Mouse (Mus musculus): ENCODE data around the gene Spn.

The Spn gene

GRCm38 (mm10) chr7:127137262-127138017, at the start of gene Spn:
TSS of gene Spn (minus strand) at chr7:127137823.
- DNase-seq (ENCODE audit: low read depth, low spot score) = no peak

DNA sequence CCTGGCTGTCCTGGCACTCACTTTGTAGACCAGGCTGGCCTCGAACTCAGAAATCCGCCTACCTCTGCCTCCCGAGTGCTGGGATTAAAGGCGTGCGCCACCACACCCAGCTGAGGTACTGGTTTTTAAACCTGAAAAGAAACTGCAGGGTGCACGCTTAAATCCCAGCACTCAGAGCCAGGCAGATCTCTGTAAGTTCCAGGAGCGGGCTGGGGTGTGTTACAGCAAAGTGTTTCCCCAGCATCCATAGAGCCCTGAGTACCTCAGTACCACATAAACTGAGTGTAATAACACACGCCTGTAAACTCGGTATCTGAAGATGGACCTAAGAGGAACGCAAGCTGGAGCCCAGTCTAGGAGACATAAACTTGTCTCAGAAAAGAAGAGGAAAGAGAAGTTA, 49.7 kb upstream of the Spn start:
- peak; percentile 89 for DNase-seq (ENCODE audit: low read depth, low spot score)

DNA sequence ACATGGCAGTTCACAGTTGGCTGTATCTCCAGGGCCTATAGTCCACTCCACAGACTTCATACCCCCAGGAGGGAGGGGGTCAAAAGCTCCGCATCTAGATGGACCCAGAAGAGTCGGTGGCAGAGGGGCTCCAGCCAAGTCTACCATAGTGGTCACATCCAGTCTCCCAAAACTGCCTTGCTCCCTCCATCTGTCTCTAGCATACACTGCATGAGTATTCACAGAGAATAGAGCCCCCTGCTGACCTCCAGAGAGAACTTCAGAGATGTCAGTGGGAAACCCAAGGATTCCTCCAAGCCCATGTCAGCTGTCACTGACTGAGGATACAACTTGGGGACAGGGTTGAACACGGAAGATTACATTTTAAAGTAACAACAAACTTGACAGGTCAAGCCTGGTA, 48.0 kb upstream of the Spn start:
- peak; percentile 80 for DNase-seq (ENCODE audit: low read depth, low spot score)

DNA sequence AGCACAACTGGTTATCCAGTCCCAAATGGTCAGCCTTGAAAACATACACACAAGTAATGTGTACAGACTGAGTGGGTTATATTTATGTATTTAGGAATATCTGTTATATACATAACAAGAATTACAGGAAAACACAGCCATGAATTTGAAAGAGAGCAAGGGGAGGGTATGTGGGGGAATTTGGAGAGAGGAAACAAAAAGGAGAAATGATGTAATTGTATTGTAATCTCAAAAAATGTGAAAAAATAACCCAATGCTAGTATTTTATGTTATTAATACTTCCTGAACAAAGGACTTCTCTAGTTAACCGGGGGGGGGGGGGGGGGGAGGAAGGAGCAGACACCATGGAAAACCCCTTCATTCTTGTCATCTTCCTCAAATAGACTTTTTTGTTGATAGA, 47.1 kb upstream of the Spn start:
- no peak for DNase-seq (ENCODE audit: low read depth, low spot score)

- peak; percentile 83 for DNase-seq (ENCODE audit: low read depth, low spot score)
These were observed 46.2 kb upstream of the Spn start for GRCm38 (mm10) chr7:127183828-127184227.

DNA sequence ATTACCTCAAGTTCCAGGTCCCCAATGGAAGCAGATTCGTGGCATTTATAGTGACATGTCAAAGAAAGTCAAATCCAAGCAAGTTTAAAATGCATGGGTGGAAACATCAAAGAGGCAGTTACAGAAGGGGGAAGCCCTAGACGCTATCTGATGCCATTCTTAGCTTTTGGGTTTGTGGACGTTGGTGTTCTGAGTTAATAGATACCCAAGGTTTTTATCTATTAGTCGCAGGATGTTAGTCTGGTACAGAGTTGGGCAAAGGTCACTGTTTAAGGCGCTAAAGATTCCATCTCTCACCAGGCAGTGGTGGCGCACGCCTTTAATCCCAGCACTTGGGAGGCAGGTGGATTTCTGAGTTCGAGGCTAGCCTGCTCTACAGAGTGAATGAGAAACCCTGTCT, 45.7 kb upstream of the Spn start:
- DNase-seq (ENCODE audit: low read depth, low spot score) = no peak

DNA sequence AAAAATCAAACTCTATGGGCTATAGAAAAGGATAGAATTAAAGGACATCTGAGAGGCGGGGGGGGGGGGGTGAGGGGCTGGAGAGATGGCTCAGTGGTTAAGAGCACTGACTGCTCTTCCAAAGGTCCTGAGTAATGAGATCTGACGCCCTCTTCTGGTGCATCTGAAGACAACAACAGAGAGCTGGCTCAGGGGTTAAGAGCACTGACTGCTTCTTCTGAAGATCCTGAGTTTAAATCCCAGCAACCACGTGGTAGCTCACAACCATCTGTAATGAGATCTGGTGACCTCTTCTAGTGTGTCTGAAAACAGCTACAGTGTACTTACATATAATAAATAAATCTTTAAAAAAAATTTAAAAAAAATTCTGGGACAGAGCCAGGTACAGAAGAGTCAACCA, 44.1 kb upstream of the Spn start:
- DNase-seq (ENCODE audit: low read depth, low spot score) = peak; percentile 78

GRCm38 (mm10) chr7:127180783-127181182, 43.2 kb upstream of the Spn start:
- no peak for DNase-seq (ENCODE audit: low read depth, low spot score)

DNA sequence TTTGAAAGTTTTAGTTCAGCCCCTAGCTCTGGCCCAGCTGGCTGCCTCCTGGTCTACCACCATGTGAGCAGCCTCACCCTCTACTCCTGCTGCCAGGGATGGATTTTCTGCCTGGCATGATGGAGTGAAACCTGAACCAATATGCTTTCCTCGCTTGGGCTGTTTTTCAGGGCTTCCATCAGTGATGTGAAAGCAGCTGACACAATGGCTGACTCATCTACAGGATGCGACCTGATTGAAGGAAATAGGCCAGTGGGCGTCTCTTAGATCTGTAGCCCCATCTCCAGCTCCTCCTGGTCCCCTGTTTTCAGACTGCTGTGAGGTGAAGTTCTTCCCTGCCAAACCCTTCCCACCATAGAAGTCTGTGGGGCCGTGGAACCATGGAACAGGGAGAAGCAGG, 39.3 kb upstream of the Spn start:
- DNase-seq (ENCODE audit: low read depth, low spot score) = no peak

DNA sequence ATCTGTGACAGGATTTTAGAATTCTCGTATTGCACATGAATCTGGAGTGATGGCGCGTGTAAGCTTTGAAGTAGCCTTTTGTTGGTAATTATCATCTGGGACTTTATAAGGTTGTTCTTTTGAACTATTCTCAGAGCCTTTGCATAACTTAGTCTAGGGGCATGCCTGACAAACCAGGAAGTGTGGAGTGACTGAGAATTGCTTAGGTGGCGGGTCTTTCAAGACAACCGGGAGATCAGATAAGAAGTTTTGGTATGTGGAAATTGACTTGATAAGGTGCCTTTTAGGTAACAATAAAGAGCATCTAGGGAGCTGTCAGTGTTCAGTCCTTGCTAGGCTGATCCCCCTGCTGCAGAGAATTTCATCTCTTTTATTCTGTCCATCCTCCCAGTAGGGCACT, 28.9 kb upstream of the Spn start:
- no peak for DNase-seq (ENCODE audit: low read depth, low spot score)

- DNase-seq (ENCODE audit: low read depth, low spot score) = no peak
These were observed 28.2 kb upstream of the Spn start for GRCm38 (mm10) chr7:127165607-127166493.

DNA sequence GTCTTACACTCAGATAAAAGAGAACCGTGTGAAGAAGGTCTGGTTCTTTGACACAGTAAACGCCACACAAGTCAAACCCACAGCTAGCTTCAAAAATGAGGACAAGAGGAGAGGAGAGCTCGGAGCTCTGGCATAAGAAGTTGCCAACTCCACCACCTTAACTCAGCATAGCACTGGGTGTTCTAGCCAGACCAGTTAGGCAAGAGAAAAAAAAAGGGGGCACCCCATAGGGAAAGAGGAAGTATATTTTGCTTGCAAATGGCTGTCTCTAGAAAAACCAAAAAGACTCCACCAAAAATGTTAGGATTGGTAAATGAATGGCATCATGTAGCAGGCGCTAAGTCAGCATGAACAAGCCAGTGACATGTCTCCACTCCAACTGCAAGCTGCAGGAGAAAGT, 26.4 kb upstream of the Spn start:
- no peak for DNase-seq (ENCODE audit: low read depth, low spot score)

DNA sequence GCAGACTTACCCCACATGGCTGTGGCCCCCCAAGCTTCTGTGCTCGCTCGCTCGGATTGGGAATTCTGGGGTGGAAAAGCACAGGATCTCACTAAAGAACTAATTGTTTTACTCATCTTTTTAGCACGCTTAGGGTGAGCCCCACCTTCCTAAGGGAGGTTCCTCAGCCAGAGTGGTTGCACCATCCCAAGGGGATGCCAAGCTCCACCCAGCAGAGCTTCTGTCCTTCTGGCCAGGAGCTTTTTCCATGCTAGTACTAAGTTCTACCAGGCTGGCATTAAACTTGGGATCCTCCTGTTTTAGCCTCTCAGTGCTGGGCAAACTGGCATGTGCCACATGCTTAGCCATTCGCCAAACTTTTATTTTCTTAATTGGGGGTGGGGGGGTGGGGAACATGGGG, 24.9 kb upstream of the Spn start:
- DNase-seq (ENCODE audit: low read depth, low spot score) = no peak

GRCm38 (mm10) chr7:127157548-127157947, 19.9 kb upstream of the Spn start:
- DNase-seq (ENCODE audit: low read depth, low spot score) = no peak

DNA sequence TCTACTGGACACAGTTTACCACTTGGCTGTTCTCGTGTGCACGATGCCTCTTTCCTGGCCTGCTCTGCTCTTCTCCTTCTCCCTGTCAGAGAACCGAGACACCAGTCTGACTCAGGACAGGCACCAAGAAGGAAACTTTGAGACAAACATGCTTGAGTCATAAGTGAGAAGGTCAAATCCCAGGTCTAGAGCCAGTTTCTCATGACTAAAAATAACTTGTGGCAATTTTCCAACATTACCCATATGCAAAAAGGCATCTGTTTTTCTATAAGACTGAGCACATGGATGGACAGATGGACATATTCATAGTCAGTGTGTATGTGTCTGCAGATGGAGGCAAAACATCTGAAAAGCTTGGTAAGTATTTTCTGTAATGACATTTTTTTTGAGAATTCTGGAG, 15.9 kb upstream of the Spn start:
- no peak for DNase-seq (ENCODE audit: low read depth, low spot score)

- no peak for DNase-seq (ENCODE audit: low read depth, low spot score)
These were observed 14.8 kb upstream of the Spn start for GRCm38 (mm10) chr7:127152464-127152863.

DNA sequence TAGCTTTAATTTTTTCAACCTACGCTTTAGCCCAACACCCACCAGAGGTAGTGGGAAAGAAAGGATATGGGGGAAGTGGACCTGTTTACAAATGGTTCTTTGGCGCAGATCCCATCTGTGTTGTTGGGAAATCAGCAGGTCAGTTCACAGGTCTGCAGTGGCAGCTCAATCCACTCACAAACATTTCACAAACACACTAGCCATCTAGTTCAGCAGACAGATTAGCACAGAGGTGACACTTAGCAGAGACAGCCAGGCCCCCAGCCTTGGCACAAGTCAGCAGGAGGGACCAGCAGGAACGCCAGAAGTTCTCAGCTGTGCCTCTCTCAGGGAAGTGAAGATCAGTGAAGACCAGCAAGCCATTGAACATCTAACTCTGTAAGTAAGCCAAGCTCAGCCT, 10.3 kb upstream of the Spn start:
- no peak for DNase-seq (ENCODE audit: low read depth, low spot score)

- DNase-seq (ENCODE audit: low read depth, low spot score) = no peak
These were observed 8.6 kb upstream of the Spn start for GRCm38 (mm10) chr7:127146267-127146603.

GRCm38 (mm10) chr7:127145387-127146266, 8.0 kb upstream of the Spn start:
- no peak for DNase-seq (ENCODE audit: low read depth, low spot score)

DNA sequence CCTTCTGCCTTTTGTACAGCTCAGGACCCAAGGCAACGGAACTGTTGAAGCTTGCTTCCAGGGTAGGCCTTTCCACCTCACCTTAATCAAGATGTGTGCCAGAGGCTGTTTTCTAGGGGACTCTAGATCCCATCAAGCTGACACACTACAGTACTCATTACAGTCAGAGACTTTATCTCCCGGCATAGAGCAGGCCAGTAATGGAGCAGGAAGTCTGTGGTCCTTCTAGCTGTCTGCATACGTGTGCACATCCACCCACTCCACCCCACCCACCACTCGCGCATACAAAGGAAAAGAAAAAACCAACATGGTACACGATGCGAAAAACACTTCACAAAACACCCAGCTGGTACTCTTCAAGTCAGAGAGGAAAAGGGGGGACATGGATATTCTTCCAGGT, 6.8 kb upstream of the Spn start:
- no peak for DNase-seq (ENCODE audit: low read depth, low spot score)

GRCm38 (mm10) chr7:127142666-127143065, 5.0 kb upstream of the Spn start:
- DNase-seq (ENCODE audit: low read depth, low spot score) = no peak

DNA sequence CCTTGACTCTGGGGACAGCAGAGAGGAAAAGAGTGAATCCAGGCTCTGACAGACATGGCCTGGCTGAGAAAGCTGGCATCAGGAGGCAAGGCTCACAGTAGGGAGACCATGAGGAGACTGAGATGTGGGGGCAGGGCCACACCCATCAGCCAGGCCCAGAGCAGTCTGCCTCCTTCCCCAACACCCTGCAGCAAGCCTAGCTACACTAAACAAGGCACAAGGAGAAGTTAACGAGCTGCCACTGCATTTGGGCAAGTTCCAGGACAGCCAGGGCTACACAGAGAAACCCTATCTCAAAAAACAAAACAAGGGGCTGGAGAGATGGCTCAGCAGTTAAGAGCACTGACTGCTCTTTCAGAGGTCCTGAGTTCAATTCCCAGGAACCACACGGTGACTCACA, 4.6 kb upstream of the Spn start:
- no peak for DNase-seq (ENCODE audit: low read depth, low spot score)

Data from R1 (cell line).